Mouse (Mus musculus): ENCODE data around the gene Parp8.

DNA sequence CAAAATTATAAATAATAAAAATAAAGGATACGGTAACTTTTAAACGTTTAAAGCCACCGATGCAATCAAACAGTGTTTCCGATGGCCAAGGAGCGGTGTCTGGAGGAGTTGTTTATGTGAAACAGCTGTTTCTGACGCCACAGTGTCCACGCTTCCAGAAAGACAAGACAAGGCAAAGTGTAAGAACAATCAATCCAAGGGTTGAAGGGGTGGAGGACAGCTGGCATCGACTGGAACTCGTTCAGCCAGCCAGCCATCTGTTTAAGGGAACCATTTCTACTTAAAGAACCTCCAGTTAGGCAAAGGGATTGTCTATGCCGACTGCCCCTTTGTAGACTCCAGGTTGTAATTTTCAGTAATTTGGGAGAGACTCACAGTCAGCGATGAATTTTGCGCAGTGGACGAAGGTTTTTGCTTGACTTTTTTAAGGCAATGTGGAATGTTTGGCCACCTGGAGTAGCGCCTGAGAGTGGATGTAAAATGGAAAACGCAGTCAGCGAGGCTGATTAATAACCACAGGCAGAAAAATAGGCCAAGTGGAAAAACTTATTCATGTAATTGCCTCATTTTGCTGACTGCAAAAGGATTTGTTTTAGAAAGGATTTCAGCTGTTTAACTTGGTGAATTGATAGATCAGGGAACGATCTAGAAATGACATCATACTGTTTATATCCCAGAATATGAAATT lies 37.4 kb upstream of the Parp8 start:
- TF ChIP-seq CTCF (IDR thresholded peaks at IDR 0.05; ENCODE audit: borderline replicate concordance, extremely low read depth, insufficient read depth, insufficient read length): no peak
- no peak for TF ChIP-seq POLR2A (IDR thresholded peaks at IDR 0.05; ENCODE audit: borderline replicate concordance, extremely low read depth, insufficient read depth, insufficient read length, poor library complexity, severe bottlenecking)
